Mouse (Mus musculus) hindbrain, embryonic 12.5 days (tissue): ENCODE results near the gene 1190002N15Rik. TPM values are rescaled to one million over a fixed set of nuclear protein-coding genes. Genes with fewer than 3 reads are reported as not detected.

Experiments used
- ATAC-seq: fragments of 200-750 bp; cut with Nextera tagmentation; 2 replicates; pipeline ENCODE4 v1.8.0; 2017; ENCODE audit warnings: moderate TSS enrichment; ENCODE audit not compliant: low FRiP score
- H3K27ac ChIP-seq: fragments of 300-500 bp; sonication (generic); 2 replicates; pipeline ENCODE4 v1.5.1; 2016; ENCODE audit warnings: mild to moderate bottlenecking
- H3K27me3 ChIP-seq: fragments of 300-500 bp; sonication (generic); 2 replicates; pipeline ENCODE4 v1.6.1; 2016; ENCODE audit warnings: mild to moderate bottlenecking
- H3K36me3 ChIP-seq: fragments of 300-500 bp; sonication (generic); 2 replicates; pipeline ENCODE4 v1.6.1; 2016; ENCODE audit warnings: mild to moderate bottlenecking
- H3K4me1 ChIP-seq: fragments of 300-500 bp; sonication (generic); 2 replicates; pipeline ENCODE4 v1.6.1; 2016
- H3K4me2 ChIP-seq: fragments of 300-500 bp; sonication (generic); replicated peaks from 2 replicates; pipeline ENCODE4 v1.6.1; 2016; ENCODE audit warnings: mild to moderate bottlenecking
- H3K4me3 ChIP-seq: fragments of 300-500 bp; sonication (generic); 2 replicates; pipeline ENCODE4 v1.5.1; 2016; ENCODE audit warnings: mild to moderate bottlenecking
- H3K9ac ChIP-seq: fragments of 300-500 bp; sonication (generic); 2 replicates; pipeline ENCODE4 v1.6.1; 2016; ENCODE audit warnings: mild to moderate bottlenecking, moderate library complexity
- H3K9me3 ChIP-seq: fragments of 300-500 bp; sonication (generic); replicated peaks from 2 replicates; pipeline ENCODE4 v1.6.1; 2016; ENCODE audit warnings: mild to moderate bottlenecking
- WGBS: fragments of 180-500 bp; shearing (Covaris S2); methylation state at CpG from one replicate; pipeline ENCODE4 v1.1.7; 2016; 5-methylcytosine and 5-hydroxymethylcytosine counted together
- polyA plus RNA-seq: library from polyadenylated mRNA; unstranded; fragments of >200 nt; fragmentation: Nextera tagmentation; extraction: Ambion mirVana; gene quantifications from 2 replicates; pipeline ENCODE4 v1.2.1, GENCODE M21; 2016

The 1190002N15Rik gene
- polyA plus RNA-seq, 1 experiment from 2014 or later, result 36.4 TPM

DNA sequence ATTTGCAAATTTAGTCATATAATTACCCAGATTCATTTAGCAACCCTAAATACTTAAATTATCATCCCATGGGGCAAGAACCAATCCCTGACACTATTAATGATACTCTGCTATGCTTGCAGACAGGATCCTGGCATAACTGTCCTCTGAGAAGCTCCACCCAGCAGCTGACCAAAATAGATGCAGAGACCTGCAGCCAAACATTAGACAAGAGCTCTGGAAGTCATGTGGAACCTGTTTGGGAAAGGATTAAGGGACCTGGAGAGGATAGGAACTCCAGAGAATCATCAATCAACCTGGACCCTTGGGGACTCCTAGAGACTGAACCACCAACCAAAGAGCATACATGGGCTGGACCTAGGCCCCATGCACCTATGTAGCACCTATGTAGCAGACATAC is 26.7 kb downstream of the 1190002N15Rik start:
- Histone ChIP-seq H3K36me3 (no peaks in the 10 kb centered on the region), H3K27me3 (no peaks in the 10 kb centered on the region), H3K27ac (no peak overlapping the region), H3K9me3 (no peaks in the 10 kb centered on the region), H3K4me1 (no peaks in the 10 kb centered on the region), H3K4me3 (no peak overlapping the region), H3K9ac (no peak overlapping the region), H3K4me2 (no peak overlapping the region)
- no peak for ATAC-seq

DNA sequence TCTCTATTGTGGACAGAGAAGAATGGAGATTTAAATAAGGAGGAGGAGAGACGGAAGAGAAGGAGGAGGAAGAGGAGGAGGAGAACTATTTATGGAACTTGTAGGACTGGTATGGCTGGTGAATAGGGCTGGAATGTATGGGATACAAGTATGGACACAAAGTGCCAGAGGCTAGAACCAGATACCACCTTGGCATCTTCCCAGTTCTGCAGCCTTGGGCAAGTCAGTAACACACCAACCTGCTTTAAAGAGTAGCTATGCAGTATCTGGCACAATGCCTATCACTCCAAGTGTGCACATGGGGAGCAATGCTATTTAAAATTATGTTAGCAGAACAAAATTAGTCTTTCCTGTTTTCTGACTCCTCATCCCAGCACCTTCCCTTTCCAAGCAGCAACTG is 30.9 kb downstream of the 1190002N15Rik start:
- H3K4me1 ChIP-seq, result no peaks in the 10 kb centered on the region
- ATAC-seq, result no peak
- 78% methylated on average over 1 of the region's 1 CpGs for WGBS

DNA sequence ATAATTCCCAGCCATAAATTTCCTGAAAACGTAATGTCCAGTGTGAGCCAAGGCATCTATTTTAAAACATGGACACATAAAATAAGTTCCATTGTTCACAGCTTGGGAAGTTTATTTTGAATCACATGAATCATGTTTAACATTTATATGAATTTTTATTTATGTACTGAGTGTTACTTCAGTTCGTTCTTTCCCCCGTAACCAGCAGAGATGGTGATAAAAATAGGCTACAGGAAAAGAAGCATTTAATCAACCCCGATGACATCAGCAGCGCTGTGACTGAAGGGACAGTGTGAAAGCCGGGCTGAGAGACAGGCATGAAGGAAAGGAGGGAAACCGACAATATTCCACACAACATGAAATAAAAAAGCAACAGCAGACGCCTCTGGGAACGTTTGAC is 46.4 kb downstream of the 1190002N15Rik start:
- WGBS, result 84% methylated on average over 9 of the region's 9 CpGs
- no peak for ATAC-seq
- H3K9me3 ChIP-seq, result no peaks in the 10 kb centered on the region
- H3K27me3 ChIP-seq, result no peaks in the 10 kb centered on the region
- no peak overlapping the region for H3K4me3 ChIP-seq
- H3K4me2 ChIP-seq, result no peak overlapping the region
- H3K27ac ChIP-seq, result no peak overlapping the region
- H3K4me1 ChIP-seq, result no peaks in the 10 kb centered on the region
- no peak overlapping the region for H3K9ac ChIP-seq
- no peaks in the 10 kb centered on the region for H3K36me3 ChIP-seq

More for the DNA sequence above, 30.9 kb downstream of the 1190002N15Rik start:
- Histone ChIP-seq H3K9ac (no peak overlapping the region), H3K9me3 (no peaks in the 10 kb centered on the region), H3K27me3 (no peaks in the 10 kb centered on the region), H3K4me2 (no peak overlapping the region), H3K27ac (no peak overlapping the region), H3K4me3 (no peak overlapping the region), H3K36me3 (no peaks in the 10 kb centered on the region)

DNA sequence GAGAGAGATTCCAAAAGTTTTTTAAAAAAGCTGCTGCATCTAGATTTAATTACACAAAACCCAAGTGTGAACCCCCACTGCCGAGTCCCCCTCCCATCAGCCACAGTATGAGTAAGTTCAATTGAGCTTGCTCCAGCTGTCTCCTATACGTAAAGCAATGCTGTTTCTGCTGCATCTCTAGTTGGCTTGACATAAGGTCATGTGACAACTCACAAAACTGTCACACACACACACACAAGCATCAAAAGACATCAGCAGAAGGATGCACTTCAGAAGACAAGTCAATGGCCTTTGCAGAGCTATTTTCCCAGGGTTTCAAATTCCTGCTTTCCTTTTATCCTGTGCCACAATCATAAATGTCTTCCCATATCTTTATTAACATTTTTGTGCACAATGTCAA is 49.9 kb downstream of the 1190002N15Rik start:
- H3K9ac ChIP-seq, result no peak overlapping the region
- WGBS, result 77% methylated on average over 2 of the region's 2 CpGs
- no peaks in the 10 kb centered on the region for H3K27me3 ChIP-seq
- H3K36me3 ChIP-seq, result no peaks in the 10 kb centered on the region
- no peaks in the 10 kb centered on the region for H3K9me3 ChIP-seq
- H3K4me3 ChIP-seq, result no peak overlapping the region
- no peak for ATAC-seq
- H3K4me2 ChIP-seq, result no peak overlapping the region
- no peak overlapping the region for H3K27ac ChIP-seq
- H3K4me1 ChIP-seq, result 0 out of 2 replicates have a peak, but pooled peaks cover 2% of the 10 kb centered on the region

DNA sequence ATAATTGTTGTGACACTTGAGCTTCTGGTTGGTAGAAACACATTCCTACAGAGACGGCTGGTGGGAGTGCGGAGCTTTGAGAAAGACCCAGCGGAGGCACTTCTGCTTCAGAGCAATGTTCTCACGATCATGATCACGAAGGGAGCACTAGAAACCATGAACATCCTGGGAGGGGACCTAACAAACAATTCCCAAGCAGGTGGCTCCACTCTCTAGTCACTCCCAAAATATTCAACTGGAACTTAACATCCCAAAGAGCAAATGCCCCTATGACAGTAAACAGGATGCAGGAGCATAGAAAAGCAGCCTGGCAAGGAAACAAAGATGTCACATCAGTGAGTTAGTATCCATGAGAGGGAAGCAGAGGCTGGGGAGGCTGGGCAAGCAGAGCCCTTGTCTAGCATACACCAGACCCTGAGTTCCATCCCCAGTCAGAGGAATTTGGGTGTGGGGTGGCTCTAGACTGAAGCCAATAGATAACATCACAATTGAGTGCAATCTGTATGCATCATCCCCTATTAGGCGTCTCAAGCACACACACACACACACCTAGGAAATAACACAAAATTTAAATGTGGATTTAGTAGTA is 54.5 kb downstream of the 1190002N15Rik start:
- WGBS, result 81% methylated on average over 6 of the region's 6 CpGs
- Histone ChIP-seq H3K27ac (0 out of 2 replicates have a peak overlapping the region, but pooled peaks have one; percentile 12), H3K9ac (no peak overlapping the region), H3K36me3 (no peaks in the 10 kb centered on the region), H3K27me3 (no peaks in the 10 kb centered on the region), H3K4me1 (0 out of 2 replicates have a peak, but pooled peaks cover 2% of the 10 kb centered on the region), H3K4me3 (no peak overlapping the region), H3K9me3 (no peaks in the 10 kb centered on the region), H3K4me2 (no peak overlapping the region)
- no peak for ATAC-seq

DNA sequence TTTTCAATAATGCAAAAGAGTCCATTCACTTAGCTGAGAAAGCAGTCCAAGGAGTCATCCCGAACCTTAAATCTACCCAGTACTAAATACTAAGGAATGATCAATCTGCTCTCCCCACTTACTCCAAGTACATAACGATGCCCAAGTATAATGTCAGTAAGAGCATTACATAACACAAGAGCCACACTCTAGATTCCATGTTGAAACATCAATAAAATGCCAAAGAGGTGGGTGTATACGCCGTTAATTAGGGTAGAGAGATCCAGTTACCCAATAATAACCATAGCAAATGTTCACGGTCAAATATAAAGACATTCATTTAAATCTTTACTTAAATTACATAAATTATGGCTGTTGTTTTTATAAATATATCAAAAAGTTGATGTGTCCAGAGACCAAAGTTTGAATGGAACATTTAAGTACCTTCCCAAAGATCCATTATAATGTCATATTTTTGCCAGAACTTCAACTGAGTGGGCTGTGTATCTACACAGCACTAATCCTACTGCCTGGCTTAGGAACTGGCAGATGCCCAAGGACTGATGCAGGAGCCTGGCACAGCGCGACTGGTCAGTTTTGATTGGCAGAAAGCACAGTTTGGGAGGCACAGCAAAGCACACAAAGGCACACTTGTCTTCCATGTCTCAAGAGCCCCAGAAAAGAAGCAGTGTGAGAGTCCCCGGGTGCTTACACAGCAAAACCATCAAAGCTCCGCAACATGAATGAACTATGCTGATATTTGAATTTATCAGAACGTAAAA is 55.5 kb downstream of the 1190002N15Rik start:
- Histone ChIP-seq H3K36me3 (no peaks in the 10 kb centered on the region), H3K27me3 (no peaks in the 10 kb centered on the region), H3K4me3 (no peak overlapping the region), H3K4me1 (0 out of 2 replicates have a peak, but pooled peaks cover 2% of the 10 kb centered on the region), H3K27ac (no peak overlapping the region), H3K9me3 (no peaks in the 10 kb centered on the region), H3K9ac (no peak overlapping the region), H3K4me2 (no peak overlapping the region)
- 79% methylated on average over 10 of the region's 10 CpGs for WGBS
- peak; percentile 83 for ATAC-seq

DNA sequence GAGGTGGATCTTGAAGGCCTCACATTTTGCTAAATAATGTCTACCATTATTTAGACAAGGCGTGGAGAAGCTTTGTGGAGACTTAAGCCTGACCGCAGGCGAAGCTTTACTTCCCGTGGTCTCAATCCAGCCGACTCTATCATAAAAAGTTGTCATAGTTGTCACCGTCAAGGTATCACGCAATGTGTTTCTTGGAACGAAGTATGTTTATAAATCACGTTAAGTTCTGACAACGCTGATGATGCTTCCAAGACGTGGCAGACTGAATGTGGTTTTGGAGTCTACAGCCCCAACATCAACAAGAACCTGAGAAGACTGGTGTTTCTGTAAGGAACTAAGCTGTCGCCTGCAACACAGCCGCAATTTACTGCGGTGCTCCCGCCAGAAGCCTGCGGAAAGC is 56.8 kb downstream of the 1190002N15Rik start:
- no peak overlapping the region for H3K27ac ChIP-seq
- 0 out of 2 replicates have a peak, but pooled peaks cover 2% of the 10 kb centered on the region for H3K4me1 ChIP-seq
- H3K36me3 ChIP-seq, result no peaks in the 10 kb centered on the region
- 87% methylated on average over 16 of the region's 16 CpGs for WGBS
- no peaks in the 10 kb centered on the region for H3K27me3 ChIP-seq
- ATAC-seq, result no peak
- H3K9me3 ChIP-seq, result no peaks in the 10 kb centered on the region
- H3K4me3 ChIP-seq, result no peak overlapping the region
- no peak overlapping the region for H3K9ac ChIP-seq
- no peak overlapping the region for H3K4me2 ChIP-seq

DNA sequence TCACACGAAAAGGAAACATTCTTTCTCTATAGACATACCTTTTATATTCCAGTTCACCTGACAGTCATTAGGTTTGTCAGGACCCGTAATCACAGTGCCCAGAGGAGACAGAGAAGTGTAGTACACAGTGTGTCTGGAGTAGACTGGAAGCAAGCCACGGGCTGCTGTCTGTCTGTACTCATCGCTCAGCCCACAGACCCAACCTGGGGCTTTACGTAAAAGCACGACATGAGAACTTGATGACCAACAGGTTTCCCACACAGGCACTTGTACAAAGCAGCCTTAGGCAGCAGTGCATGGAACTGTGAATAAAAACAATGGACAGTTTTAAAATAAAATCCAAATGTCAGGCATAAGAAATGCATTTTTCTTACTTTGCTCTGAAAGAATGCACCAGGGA is 58.5 kb downstream of the 1190002N15Rik start:
- Histone ChIP-seq H3K36me3 (no peaks in the 10 kb centered on the region), H3K9ac (no peak overlapping the region), H3K4me2 (no peak overlapping the region), H3K27ac (no peak overlapping the region), H3K27me3 (no peaks in the 10 kb centered on the region), H3K4me3 (no peak overlapping the region), H3K4me1 (0 out of 2 replicates have a peak, but pooled peaks cover 2% of the 10 kb centered on the region), H3K9me3 (no peaks in the 10 kb centered on the region)
- ATAC-seq, result no peak
- 81% methylated on average over 6 of the region's 6 CpGs for WGBS

DNA sequence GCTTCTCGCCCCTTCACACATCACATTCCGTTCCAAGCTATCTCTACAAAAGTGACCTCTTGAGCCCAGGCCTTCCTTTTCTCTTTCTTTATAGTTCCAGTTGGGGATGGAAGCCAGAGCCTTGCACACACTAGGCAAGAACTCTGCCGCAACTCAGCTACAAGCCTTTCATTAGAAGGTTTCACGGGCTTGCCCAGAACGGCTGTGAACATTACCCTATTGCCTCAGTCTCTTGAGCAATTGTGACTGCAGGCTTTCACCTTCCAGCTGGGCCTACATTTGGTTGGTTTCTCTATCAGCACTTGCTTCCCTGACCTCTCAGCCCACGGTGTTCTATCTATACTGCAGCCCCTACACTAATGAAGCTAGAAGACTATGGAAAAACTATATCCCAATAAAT is 58.9 kb downstream of the 1190002N15Rik start:
- no peak for ATAC-seq

DNA sequence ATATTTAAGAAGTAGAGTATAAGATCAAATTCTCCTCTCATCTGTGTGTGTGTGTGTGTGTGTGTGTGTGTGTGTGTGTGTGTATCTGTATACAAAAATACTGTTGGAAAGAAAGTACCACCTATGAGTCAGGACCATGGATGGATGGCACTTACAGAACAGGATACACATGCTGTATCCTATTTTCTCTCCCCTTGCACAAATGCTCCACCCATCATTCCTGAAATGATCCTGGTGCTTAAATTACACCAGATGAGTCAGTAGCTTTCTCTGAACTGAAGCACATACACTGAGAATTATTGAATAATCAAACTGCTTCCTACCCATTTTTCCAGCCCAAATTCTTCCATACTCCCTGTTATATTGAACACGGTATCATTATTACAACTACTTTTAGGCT is 61.9 kb downstream of the 1190002N15Rik start:
- no peak for ATAC-seq
- Histone ChIP-seq H3K27ac (no peak overlapping the region), H3K9me3 (no peaks in the 10 kb centered on the region), H3K27me3 (no peaks in the 10 kb centered on the region), H3K4me3 (no peak overlapping the region), H3K4me1 (peaks cover 3% of the 10 kb centered on the region; the same call in 1 of the 2 replicates), H3K36me3 (no peaks in the 10 kb centered on the region), H3K4me2 (no peak overlapping the region), H3K9ac (no peak overlapping the region)
- WGBS, result 96% methylated on average over 1 of the region's 1 CpGs

More for the DNA sequence above, 58.9 kb downstream of the 1190002N15Rik start:
- H3K27me3 ChIP-seq, result no peaks in the 10 kb centered on the region
- H3K9ac ChIP-seq, result no peak overlapping the region
- no peak overlapping the region for H3K4me2 ChIP-seq
- 90% methylated on average over 6 of the region's 6 CpGs for WGBS
- H3K4me3 ChIP-seq, result no peak overlapping the region
- 0 out of 2 replicates have a peak, but pooled peaks cover 2% of the 10 kb centered on the region for H3K4me1 ChIP-seq
- H3K9me3 ChIP-seq, result no peaks in the 10 kb centered on the region
- no peaks in the 10 kb centered on the region for H3K36me3 ChIP-seq
- H3K27ac ChIP-seq, result no peak overlapping the region

DNA sequence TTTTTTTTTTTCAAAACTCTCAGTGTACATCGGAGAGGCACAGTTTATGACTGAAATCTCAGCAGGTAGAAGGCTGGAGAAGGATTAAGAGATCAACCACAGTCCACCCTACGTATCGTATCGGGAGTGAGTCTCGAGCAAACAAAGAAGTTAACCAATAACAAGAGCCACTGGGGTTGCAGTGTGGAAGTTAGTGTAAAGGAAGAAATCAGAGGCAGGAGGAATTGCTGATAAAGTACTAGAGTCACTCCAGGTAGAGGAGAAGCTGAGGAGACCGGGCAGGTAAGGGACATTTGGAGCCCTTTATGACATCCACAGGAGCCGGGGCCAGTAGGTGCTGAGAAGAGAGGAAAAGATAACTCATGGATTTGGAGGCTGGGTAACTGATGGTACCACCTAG is 64.0 kb downstream of the 1190002N15Rik start:
- Histone ChIP-seq H3K4me3 (no peak overlapping the region), H3K9me3 (no peaks in the 10 kb centered on the region), H3K36me3 (no peaks in the 10 kb centered on the region), H3K27me3 (no peaks in the 10 kb centered on the region), H3K4me1 (peaks cover 3% of the 10 kb centered on the region; the same call in 1 of the 2 replicates), H3K4me2 (no peak overlapping the region), H3K27ac (no peak overlapping the region), H3K9ac (no peak overlapping the region)
- ATAC-seq, result no peak
- 86% methylated on average over 7 of the region's 7 CpGs for WGBS

DNA sequence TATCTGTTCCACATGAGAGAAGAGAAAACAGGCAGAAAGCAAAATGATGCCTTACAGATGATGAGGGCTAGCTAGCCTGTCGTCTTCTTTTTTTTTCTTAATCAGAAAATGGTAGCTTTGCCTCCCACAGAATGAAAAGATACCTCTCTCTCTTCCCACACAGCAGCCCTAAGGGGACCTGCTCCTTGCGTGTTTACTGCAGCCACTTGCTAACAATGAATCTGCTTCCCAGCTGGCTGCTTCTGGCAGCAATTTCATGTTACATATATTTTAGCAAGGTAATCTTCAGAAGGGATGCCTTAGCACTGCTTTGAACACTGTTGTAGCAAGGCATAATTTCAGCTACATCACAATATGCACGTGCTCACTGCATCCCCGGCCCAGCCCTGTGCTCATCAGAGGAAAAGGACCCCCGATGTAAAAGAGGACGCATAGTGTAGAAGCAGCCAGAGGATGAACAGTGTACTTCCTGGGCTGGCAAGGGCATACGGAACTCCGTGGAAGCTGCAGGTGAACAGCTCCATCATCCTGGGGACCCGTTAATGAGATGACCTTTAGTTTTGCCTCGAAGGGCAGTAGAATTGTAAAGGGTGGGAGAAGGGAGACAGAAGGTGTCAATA is 64.8 kb downstream of the 1190002N15Rik start:
- 77% methylated on average over 10 of the region's 10 CpGs for WGBS
- 0 out of 2 replicates have a peak overlapping the region, but pooled peaks have one; percentile 8 for H3K9ac ChIP-seq

More for the DNA sequence above, 64.8 kb downstream of the 1190002N15Rik start:
- Histone ChIP-seq H3K4me2 (no peak overlapping the region), H3K27me3 (no peaks in the 10 kb centered on the region), H3K9me3 (no peaks in the 10 kb centered on the region), H3K4me3 (no peak overlapping the region), H3K4me1 (peaks cover 3% of the 10 kb centered on the region; the same call in 1 of the 2 replicates), H3K27ac (no peak overlapping the region), H3K36me3 (no peaks in the 10 kb centered on the region)
- peak; percentile 43 for ATAC-seq
